Mouse (Mus musculus): ENCODE data around the gene Rpgrip1l. TPM values are rescaled to one million over a fixed set of nuclear protein-coding genes. Genes with fewer than 3 reads are reported as not detected.

The Rpgrip1l gene
- 3.9 TPM for polyA plus RNA-seq (2017; shearing (Covaris generic))

DNA sequence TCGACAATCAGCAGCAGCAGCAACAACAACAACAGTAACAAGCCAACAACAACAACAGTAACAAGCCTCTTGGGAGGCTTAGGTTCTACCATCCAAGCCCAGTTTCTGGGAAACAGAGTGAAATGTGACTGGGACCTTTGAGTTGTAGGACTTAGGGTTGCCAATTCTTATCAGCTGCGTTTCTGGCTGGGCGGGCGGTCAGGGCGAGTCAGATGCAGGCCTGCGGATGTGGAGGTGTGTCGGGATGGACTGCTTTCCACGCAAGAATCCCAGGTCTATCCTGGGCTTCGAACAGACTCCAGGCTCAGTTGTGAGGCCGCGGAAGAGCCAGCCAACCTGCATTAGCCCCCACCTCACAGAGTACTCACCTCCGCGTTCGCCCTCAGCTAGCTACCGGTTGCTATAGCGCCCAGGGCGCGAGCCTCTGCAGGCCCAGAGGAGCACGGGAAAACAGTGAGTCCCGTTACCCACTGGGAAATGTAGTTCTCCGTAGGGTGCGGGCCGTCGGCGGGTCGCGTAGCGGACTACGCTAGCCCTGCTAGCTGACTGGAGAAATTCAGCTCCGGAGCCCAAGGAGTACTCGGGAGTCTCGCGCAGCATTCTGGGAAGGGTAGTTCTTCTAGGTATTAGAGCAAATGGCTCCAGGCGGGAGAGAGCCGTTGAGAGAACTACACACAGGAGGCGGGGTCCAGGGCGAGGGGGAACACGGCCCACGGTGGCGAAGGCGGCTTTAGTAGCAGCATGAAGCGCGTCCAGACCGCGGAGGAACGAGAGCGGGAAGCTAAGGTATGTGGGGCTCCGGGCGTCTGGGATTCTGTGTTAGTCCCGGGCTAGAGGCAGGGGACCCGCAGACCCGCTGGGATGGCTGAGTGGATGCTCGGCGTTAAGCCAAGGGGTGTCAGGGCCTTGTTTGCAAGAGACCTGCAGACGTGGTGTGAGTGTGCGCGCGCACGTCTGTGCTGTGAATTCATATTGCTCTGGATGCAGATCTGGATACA is at the start of gene Rpgrip1l, which contains the start of gene Fto:
Gene Rpgrip1l, minus strand, starts transcription at position 428 of the 998 bp plus-strand sequence.
Gene Fto, plus strand, starts transcription at position 691 of the 998 bp plus-strand sequence.

DNA sequence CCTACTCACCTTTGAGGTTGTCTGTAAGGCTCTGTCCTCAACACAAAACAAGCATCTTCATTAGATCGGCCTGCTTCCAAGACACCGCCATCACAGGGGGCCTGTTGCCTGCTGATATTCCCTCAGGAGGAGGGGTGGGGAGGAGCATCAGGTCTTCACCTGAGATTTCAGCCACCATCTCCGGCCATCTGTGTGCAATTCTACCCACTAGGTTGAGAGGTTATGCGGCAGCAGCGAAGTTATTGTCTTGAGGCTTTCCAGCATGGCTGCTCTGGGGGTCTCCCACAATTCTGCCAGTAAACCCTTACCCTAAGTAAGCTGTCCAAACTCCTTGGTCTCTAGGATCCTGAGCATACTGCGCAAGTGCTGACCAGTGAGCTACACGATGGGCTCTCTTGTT is 113.2 kb downstream of the Rpgrip1l start, which contains the start of gene Aktip:
Gene Aktip, minus strand, starts transcription at position 101 of the 400 bp plus-strand sequence.

Other genes starting within 250 kb of the Rpgrip1l start
- gene Rbl2, start 243.2 kb downstream of the Rpgrip1l start, polyA plus RNA-seq (2017; shearing (Covaris generic)) = 71.9 TPM
- gene Aktip, start 113.3 kb downstream of the Rpgrip1l start, polyA plus RNA-seq (2017; shearing (Covaris generic)) = 39.5 TPM
- 87.7 TPM for gene Fto, start 263 bp upstream of the Rpgrip1l start, polyA plus RNA-seq (2017; shearing (Covaris generic))

Data from CD4-positive, CD25-positive, alpha-beta regulatory T cell, adult 9 weeks (primary cell).